Mouse (Mus musculus) lung, postnatal 0 days (tissue): ENCODE measurements around the gene Olfr1219.

Source experiments
- CTCF ChIP-seq: IDR thresholded peaks from 2 replicates; pipeline ENCODE4 v1.5.1; 2016; ENCODE audit warnings: antibody characterized with exemption, mild to moderate bottlenecking
- EP300 ChIP-seq: IDR thresholded peaks from 2 replicates; pipeline ENCODE4 v1.6.1; 2016; ENCODE audit warnings: antibody characterized with exemption, mild to moderate bottlenecking, control low read depth

- TF ChIP-seq EP300 (no peak), CTCF (no peak)
These were observed 10.5 kb upstream of the Olfr1219 start for GRCm38 (mm10) chr2:89093848-89094247.
